Mouse (Mus musculus) lung, adult 2 months (tissue): ENCODE results near the gene Sorl1.

Source experiments
- CTCF ChIP-seq: fragments of 200-500 bp; IDR thresholded peaks from 2 replicates; pipeline ENCODE4 v1.5.1; 2011; ENCODE audit warnings: mild to moderate bottlenecking, low read length, control low read depth; ENCODE audit not compliant: insufficient read depth
- POLR2A ChIP-seq: fragments of 200-500 bp; IDR thresholded peaks from 2 replicates; pipeline ENCODE4 v1.6.1; 2011; ENCODE audit warnings: low read depth, mild to moderate bottlenecking, control low read depth, low read length, borderline replicate concordance; ENCODE audit errors: extremely low read depth

- TF ChIP-seq POLR2A (no peak), CTCF (no peak)
These were observed 183.7 kb downstream of the Sorl1 start for GRCm38 (mm10) chr9:41940311-41940853.
